Mouse (Mus musculus): ENCODE data around the gene Dixdc1. TPM values are rescaled to one million over a fixed set of nuclear protein-coding genes. Genes with fewer than 3 reads are reported as not detected.

The Dixdc1 gene
- not detected for total RNA-seq (2023)

DNA sequence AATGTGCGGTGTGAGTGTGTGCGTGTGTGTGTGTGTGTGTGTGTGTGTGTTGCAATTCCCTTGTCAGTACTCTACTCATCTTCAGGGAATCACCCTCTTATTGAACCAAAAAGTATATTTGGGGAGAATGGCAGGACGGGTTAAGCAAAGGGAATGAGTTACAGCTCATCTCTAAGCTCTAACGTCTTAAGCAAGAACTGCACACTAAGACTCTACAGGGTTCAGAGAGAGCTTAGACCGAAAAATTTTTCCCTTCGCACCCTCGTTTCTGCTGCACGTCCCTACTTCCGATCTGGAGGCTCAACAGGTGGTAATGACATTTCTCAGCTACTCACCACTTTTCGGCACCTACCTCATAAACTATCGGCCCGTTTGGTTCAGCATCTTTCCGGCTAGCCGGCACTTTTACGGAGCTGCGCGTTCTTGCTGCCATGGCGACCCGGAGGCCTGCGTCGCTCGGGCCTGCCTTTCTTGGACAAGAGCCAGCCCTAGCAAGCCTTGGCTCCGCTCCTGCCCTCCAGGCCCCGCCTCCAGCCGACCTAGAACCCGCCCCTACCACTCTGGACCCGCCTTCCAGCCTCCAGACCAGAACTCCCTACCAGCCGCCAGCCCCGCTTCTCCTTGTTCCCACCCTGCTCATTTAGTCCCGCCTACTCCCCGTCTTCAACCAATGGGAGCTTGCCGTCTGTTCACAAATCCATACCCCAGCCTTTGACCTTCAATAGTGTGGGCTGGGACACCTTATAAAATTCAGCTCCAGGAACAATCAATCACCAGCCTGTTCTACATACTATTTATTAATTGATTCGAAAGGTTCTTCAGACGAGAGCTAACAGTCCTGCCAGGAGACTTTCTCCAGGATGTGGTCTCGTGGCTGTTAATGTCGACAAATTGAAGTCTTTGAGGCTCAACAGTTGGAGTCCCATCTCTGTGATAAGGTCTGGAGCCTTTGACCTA is at the start of gene Dixdc1:
Gene Dixdc1, minus strand, starts transcription at position 604 of the 957 bp plus-strand sequence.

DNA sequence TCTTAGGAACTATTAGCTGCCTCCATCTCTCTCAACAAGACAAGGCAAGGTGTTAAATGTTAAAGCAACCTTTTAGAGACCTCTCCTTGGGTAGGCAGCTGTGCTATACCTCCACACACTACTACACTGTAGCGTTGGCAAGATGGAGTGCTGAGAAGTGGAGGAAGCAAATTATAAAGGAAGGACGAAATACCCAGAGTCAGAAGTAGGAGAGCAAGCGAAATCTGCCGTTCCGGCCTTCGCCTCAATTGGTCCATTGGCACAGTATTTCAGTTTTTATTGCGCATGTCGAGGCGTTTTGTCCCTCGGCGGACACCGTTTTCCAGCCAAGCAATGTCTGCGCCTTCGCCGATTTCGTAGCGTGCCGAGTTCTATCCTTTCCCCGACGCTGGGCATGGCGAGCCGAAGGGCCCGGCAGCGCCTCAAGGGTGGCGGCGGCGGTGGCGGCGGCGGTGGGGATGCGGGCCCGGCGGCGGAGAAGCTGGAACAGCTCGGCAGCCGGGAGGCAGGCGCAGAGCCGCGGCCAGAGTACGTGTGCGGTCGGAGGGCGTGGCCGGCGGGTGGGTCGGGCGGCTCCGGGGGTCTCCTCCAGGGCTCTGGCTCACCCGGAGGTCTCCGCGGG is 35.8 kb upstream of the Dixdc1 start, which contains the start of the genes Alg9 and 1110032A03Rik:
Gene Alg9, plus strand, starts transcription at position 29 of the 622 bp plus-strand sequence.
Gene 1110032A03Rik, minus strand, starts transcription at position 530 of the 622 bp plus-strand sequence.

DNA sequence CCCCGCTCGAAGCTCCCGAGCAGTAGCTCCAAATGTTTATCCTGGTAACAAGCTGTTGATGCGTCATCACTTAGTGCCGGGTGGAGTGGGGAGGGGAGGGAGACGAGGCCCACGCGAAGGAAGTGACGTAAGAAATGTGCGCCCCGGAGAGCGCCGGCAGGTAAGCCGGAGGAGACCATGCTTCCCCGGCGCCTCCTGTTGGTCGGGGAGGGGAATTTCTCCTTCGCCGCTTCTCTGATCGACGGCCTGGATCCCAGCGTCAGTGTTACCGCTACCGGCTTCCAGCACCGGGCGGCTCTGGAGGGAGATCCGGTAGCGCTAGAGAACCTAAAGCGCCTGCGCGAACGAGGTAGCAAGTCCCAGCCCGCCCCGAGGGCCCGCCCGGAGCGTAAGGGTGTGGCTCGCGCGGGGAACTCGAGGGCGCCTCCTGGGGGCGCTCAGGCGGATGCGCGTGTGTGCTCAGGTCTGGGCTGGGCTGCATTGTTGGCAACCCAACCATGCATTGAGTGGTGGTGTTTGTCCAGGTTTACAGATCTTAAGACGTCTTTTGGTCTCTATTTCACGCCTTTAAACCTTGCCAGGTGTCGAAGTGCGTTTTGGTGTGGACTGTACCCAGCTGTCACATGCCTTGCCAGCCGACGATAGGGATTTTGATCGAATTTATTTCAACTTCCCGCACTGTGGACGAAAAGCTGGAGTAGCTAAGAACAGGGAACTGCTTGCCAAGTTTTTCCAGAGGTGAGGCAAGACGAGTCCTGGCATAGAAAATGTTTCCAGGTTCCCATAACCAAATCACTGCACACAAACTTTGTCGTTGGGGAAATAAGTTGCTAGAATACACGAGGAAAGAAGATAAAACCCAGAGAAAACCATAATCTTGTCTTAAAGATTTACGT is 29.0 kb upstream of the Dixdc1 start, which contains the start of gene Fdxacb1:
Gene Fdxacb1, plus strand, starts transcription at position 130 of the 896 bp plus-strand sequence.

DNA sequence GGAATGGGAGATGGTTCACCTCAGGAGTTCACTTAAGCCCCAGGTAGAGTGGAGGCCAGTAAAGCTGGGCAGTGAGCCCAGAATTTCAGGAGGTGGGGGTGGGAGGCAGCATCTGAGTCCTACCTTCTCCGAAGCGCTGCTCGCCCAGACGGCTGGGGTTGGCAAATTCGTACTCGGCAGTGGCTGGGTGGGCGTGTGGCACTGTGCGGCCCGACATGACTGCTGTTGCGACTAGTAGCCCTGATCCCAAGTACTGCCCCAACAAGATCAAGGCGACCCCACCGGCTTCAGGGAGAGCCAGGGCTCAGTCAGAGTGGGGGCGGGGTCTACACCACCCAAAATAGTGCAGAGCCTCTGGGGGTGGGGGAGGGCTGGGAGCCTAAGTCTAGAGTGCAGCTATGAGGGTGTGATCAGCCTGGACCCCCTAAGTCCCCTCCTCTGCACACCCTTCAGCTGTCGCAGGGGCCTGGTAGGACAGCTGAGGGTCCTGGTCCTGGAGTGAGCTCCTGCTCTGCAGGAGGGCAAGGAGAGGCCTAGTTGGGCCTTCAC is 12.8 kb upstream of the Dixdc1 start, which contains the start of gene Hspb2:
Gene Hspb2, minus strand, starts transcription at position 301 of the 549 bp plus-strand sequence.

DNA sequence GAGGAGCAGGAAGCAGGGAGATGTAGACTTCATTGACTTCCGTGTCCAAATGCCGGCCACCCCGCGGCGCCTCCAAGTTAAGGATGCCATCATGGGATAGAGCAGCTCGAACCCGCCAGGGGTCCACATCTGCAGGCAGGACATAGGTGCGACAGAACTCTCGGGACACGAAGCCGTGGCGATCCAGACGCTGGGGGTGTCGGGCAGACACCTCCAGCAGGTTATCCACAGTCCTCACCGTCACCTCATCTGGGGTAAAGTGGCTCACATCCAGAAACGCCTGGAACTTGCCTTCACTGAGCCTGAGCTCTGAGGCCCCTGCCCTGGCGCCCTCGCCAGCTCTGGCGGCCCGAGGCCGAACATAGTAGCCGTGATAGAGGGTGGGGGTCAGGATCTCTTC is 12.0 kb upstream of the Dixdc1 start, which contains the start of gene Cryab:
Gene Cryab, plus strand, starts transcription at position 3 of the 400 bp plus-strand sequence.

DNA sequence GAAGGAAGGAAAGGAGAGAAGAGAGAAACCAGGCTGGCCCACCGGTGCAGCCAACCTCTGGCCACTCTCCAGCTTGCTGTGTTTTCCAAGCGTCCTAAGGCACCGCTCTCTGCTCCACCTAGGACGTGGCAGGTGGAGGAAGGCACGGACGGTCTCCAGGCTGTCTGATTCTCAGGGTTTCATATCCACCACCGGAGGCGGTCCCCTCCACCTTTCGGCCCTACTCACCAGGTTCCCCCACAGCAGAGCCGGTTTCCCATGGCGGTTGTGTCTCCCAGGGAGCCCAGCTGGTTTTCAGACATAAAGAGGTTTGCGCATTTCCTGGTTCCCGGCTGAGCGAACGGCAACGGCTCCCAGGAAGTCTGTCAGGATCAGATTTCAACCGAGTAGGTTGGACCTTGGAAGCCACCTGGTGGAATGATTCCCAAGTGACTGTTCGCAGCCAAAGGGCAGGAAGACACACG is 6.9 kb upstream of the Dixdc1 start, which contains the start of gene 2310030G06Rik:
Gene 2310030G06Rik, minus strand, starts transcription at position 323 of the 464 bp plus-strand sequence.

DNA sequence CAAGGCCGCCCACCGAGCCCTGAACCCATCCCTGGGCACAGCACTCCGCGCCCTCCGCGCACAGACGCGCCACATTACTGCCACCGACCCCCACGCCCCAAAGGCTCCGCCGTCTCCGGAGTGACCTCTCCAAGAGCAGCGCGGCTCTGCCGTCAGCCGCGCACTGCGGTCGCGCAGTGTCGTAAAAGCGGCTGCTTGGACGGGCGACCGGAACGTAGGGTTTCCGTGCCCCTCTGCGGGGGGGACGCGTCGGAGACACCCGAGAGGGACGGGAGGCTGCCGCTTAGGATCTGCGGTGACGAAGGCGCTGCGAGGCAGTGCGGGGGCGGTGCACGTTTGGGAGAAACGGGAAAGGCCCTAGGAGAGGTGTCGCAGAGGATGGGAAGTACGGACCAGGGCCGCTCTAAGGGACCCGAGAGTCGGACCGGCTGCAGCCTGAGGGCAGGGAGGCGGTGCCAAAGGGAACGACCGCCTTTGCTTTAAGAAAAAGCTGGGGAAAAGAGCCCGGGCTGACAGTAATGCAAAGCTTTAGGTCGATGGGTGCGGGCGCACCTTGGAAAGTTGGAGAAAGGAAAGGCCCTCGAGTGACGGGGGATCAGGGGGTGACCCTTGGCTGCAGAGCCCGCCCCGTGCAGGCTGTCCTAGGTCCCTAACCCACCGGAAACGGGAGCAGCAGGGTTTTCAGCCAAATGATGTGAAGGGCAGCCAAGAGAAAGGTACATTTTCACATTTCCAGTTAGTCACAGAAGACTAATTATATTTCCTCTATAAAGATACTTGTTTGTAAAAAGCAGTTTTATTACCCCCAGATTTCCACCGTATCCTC is 79.7 kb downstream of the Dixdc1 start, which contains the start of gene Dlat:
Gene Dlat, minus strand, starts transcription at position 389 of the 826 bp plus-strand sequence.

DNA sequence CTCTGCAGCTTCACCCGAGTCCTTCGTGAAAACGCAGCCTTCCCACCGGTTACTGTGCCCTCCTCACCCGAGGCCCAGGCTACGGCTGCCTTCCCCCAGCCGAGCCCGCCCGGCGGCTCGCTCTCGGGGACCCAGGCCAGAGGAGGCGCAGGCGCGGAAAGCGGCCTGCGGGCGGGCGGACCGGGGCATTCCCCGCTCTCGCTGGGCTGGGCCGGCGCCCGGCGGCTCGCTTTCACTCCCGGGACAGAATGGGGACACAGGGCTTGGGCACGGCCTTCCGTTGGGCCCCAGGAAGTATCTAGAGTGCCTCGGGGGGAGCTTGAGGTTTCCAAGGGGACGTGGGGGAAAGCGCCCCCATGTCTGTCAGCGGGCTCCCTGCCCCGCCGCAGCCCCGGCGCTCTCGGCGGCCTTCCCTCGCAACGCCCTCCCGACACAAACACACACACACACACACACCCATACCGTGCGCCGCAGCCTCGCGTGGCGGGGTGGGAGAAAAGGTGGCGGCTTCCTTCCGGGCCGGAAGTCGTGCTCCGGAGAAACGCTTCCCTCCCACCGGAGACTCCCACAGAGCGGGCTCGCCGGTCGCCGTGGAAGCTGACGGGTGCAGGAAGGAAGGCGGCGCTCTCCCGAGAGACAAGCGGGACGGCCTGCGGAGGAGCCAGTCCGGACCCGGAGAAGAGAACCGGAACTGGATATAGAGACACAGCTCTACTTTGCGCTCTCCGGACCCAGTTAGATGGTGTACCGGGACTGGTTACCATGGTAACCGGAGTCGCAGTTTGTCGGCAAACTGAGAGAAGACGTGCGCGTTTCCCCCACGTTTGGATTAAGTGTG is 122.3 kb downstream of the Dixdc1 start, which contains the start of the genes Pih1d2 and Nkapd1:
Gene Pih1d2, plus strand, starts transcription at position 556 of the 838 bp plus-strand sequence.
Gene Nkapd1, minus strand, starts transcription at position 699 of the 838 bp plus-strand sequence.

Other genes starting within 250 kb of the Dixdc1 start
- not detected for gene Plet1, start 245.0 kb downstream of the Dixdc1 start, total RNA-seq (2023)
- 10 to 100 TPM; 60.1 to 88.4 TPM for gene Pts, start 210.8 kb downstream of the Dixdc1 start, total RNA-seq (2023)
- 10 to 100 TPM; 21.7 to 24.3 TPM for gene Il18, start 184.7 kb downstream of the Dixdc1 start, total RNA-seq (2023)
- 1 to 10 TPM; 2.1 to 4.1 TPM for gene Bco2, start 184.3 kb downstream of the Dixdc1 start, total RNA-seq (2023)
- gene Tex12, start 178.2 kb downstream of the Dixdc1 start, total RNA-seq (2023): not detected
- 10 to 100 TPM; 49.5 to 52.9 TPM for gene Sdhd, start 135.7 kb downstream of the Dixdc1 start, total RNA-seq (2023)
- 10 to 100 TPM; 47.4 to 50.2 TPM for gene Timm8b, start 135.6 kb downstream of the Dixdc1 start, total RNA-seq (2023)
- under 1 TPM in 1 of 2 experiments, not detected in 1; 0.87 TPM for gene Pih1d2, start 122.2 kb downstream of the Dixdc1 start, total RNA-seq (2023)
- gene Nkapd1, start 122.1 kb downstream of the Dixdc1 start, total RNA-seq (2023): 10 to 100 TPM; 33.7 to 34.8 TPM
- gene Dlat, start 79.7 kb downstream of the Dixdc1 start, total RNA-seq (2023): 10 to 100 TPM; 33.5 to 38.8 TPM
- gene 2310030G06Rik, start 7.0 kb upstream of the Dixdc1 start, total RNA-seq (2023): not detected
- gene Cryab, start 11.8 kb upstream of the Dixdc1 start, total RNA-seq (2023): 1 to 10 TPM in 1 of 2 experiments, not detected in 1; 1.2 TPM
- gene Hspb2, start 12.8 kb upstream of the Dixdc1 start, total RNA-seq (2023): not detected
- 10 to 100 TPM; 18.9 to 19.4 TPM for gene Fdxacb1, start 28.7 kb upstream of the Dixdc1 start, total RNA-seq (2023)
- gene Alg9, start 35.5 kb upstream of the Dixdc1 start, total RNA-seq (2023): 10 to 100 TPM; 22.0 to 31.0 TPM
- gene 1110032A03Rik, start 36.0 kb upstream of the Dixdc1 start, total RNA-seq (2023): 10 to 100 TPM; 25.8 to 26.1 TPM
- 10 to 100 TPM; 39.2 to 45.5 TPM for gene Ppp2r1b, start 105.8 kb upstream of the Dixdc1 start, total RNA-seq (2023)